Mouse (Mus musculus): ENCODE results near the gene Rgs3.

DNA sequence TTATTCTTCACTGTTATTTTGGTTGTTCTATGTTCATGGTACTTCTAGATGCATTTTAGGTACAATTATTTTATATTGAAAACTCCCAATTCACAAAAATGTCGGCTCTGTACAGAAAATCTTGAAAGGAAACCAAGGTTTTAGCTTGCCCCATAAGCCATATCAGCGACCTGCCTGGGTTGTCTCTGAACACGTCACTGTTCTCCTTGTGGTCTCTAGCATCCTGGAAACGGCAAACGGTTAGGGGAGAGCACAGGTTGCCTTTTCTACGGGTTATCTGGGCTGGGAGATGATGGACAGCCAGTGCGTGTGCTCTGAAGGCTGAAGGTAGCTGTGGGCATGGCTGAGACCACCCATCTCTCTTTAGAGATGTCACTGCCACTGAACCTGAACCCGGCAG is 27.4 kb downstream of the Rgs3 start:
- TF ChIP-seq GATA1 (IDR thresholded peaks at IDR 0.05; ENCODE audit: borderline replicate concordance, low read length) (no peak), FLI1 (IDR thresholded peaks at IDR 0.05; ENCODE audit: low read length) (no peak)
